Mouse (Mus musculus): ENCODE results near the gene Ank3. TPM values are rescaled to one million over a fixed set of nuclear protein-coding genes. Genes with fewer than 3 reads are reported as not detected.

Gene Ank3
- polyA plus RNA-seq, 1 experiment, result 159 TPM

- DNase-seq (ENCODE audit: extremely low spot score in 1 of 2, low spot score in 1 of 2), result peak; percentile 56 to 76
These were observed 135.2 kb downstream of the Ank3 start for GRCm38 (mm10) chr10:69533505-69534388.

- DNase-seq (ENCODE audit: extremely low spot score in 1 of 2, low spot score in 1 of 2), result peak in 1 of 2 experiments; percentile 39
These were observed 136.1 kb downstream of the Ank3 start for GRCm38 (mm10) chr10:69534716-69535115.

- DNase-seq (ENCODE audit: extremely low spot score in 1 of 2, low spot score in 1 of 2), result peak in 1 of 2 experiments; percentile 32
These were observed 136.8 kb downstream of the Ank3 start for GRCm38 (mm10) chr10:69535123-69535930.

GRCm38 (mm10) chr10:69535931-69536200 is 137.3 kb downstream of the Ank3 start:
- DNase-seq (ENCODE audit: extremely low spot score in 1 of 2, low spot score in 1 of 2), result no peak

- DNase-seq (ENCODE audit: extremely low spot score in 1 of 2, low spot score in 1 of 2), result peak in 1 of 2 experiments; percentile 28
These were observed 138.0 kb downstream of the Ank3 start for GRCm38 (mm10) chr10:69536372-69537075.

DNA sequence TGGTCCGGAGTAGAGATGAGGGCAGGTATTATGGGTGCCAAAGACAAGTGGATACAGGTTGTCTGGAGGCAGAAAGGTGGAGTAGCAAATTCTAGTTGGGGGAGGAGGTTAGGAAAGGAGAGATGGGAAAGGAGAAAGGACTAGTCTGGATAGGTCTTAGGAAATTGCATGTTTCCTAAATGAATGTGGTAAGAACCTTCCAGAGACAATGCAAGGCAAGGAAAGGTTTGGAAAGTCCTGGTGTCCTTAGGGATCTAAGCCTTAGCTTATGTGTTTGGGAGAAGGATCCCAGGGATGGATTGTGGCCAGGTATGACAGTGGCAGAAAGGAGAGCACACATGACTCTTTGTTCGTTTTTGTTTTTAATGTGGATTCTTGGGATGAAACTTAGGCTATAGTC is 139.7 kb downstream of the Ank3 start:
- no peak for DNase-seq (ENCODE audit: extremely low spot score in 1 of 2, low spot score in 1 of 2)

DNA sequence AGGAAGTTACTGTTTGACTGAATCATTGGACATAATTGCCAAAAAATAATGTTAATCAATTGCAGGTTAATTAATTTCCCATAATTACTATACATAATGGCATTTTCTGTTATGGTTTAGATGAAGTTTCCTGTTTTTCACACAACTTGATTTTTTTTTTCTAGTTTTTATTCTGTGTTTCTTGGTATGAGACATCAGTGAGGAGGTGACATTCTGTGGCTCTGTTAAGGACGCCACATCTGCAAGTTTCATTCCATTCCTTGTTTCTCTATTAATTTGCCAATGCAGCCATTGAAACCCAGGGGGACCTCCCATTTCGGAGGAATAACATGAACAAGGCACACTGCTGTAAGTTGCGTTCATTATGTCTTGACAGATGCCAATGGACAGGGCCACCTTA is 143.9 kb downstream of the Ank3 start:
- DNase-seq (ENCODE audit: extremely low spot score in 1 of 2, low spot score in 1 of 2), result no peak

- no peak for DNase-seq (ENCODE audit: extremely low spot score in 1 of 2, low spot score in 1 of 2)
These were observed 145.5 kb downstream of the Ank3 start for GRCm38 (mm10) chr10:69543876-69544620.

DNA sequence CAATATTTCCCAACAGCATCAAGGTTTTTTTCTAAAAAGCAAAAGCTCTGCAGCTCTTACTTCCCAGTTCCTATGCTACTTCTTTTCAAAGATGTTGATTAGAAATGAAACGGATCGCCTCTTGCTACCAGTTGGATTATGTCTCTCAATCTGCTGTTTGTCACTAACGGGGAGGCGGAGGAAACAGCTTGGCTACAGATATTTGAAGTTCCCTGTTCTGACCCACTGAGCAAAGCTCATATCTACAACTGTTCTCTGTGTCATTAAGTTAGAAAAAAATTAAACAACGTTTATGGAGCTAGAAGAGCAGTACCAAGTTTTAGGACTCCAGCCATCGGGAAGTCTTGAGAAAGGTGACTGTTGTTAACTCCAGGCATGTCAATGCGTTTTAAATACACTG is 146.1 kb downstream of the Ank3 start:
- no peak for DNase-seq (ENCODE audit: extremely low spot score in 1 of 2, low spot score in 1 of 2)

- no peak for DNase-seq (ENCODE audit: extremely low spot score in 1 of 2, low spot score in 1 of 2)
These were observed 147.4 kb downstream of the Ank3 start for GRCm38 (mm10) chr10:69545936-69546335.

DNA sequence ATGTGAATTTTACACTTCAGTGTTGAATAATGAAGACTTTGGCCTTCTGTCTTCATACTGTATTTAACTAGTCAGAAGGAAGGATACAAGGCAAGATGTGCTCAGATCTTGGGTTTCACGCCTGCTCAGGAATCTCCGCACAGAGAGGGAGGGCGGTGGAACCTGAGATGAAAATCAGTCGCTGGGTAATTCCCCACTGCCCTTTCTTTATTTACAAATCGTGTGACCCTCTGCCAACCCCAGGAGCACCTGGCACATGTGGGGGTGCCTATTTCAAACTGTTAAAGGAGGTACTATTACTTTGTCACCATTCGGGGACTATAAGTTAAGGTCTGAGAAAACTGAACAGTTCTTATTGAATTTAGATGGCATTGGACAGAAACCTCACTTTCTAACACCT is 148.1 kb downstream of the Ank3 start:
- DNase-seq (ENCODE audit: extremely low spot score in 1 of 2, low spot score in 1 of 2), result no peak

DNA sequence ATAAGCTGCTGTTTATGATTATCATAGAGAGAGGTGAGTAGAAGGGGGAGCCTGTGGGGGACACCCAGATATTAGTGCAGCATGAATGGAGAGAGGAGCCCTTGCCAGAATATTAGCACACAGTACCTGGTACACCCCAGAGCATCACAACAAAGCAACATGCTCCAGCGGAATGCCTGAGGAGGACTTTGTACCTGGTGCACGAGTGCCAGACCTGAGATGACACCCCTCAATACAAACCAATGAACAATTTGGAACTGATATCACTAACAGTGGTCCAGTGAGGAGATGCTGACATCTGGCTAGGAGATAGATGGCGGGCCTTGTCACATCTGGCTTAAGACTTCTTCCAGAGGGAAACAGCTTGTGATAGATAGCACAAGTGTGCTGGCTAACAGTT is 150.2 kb downstream of the Ank3 start:
- no peak for DNase-seq (ENCODE audit: extremely low spot score in 1 of 2, low spot score in 1 of 2)

DNA sequence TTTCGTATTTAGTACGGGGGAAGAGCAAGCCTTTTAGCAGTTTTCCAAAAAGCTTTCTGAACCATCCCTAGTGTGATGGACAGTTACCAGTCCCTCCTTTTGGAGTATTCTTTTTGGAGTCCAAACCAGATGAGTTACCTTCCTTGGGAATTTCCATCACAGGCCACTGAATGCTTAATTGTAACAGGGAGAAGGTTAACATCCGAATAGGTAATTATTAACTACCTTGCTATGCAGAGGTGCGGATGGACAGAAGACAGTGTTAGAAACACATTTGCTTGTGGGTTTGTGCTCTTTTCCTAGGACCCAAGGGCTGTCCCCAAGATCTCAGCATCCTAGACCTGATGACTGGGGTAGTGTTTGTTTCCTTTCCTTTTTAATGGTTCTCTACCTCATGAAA is 150.6 kb downstream of the Ank3 start:
- DNase-seq (ENCODE audit: extremely low spot score in 1 of 2, low spot score in 1 of 2), result no peak

DNA sequence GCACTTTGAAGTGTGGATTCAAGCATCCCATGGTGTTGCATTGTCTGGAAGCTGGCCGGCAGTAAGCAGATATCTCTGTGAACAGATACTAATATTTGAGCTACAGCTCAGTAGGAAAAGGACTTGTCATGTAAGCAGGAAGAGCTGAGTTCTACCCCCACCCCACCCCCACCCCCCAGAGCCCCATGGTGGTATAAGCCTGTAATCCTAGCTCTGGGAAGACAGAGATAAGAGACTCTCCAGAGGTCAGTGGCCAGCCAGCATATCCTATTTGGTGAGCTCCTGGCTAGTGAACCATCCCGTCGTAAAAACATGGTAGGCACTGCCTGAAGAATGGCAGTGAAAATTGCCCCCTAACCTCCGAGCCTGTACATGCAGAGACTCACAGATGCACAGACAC is 152.3 kb downstream of the Ank3 start:
- DNase-seq (ENCODE audit: extremely low spot score in 1 of 2, low spot score in 1 of 2), result no peak

- DNase-seq (ENCODE audit: extremely low spot score in 1 of 2, low spot score in 1 of 2), result no peak
These were observed 154.5 kb downstream of the Ank3 start for GRCm38 (mm10) chr10:69553091-69553490.

DNA sequence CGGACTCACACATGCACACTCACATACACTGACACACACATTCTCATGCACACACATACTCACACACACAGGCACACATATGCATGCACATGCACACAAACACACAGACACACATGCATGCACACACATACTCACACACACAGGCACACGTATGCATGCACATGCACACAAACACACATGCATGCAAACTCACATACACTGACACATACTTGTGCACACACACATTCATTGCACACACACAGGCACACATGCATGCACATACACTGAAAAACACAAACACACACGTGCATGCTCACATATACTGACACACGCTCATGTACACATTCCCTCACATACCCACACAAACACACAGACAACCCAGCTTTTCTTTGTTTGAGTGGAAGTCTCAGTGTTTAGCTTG is 157.0 kb downstream of the Ank3 start:
- no peak for DNase-seq (ENCODE audit: extremely low spot score in 1 of 2, low spot score in 1 of 2)

DNA sequence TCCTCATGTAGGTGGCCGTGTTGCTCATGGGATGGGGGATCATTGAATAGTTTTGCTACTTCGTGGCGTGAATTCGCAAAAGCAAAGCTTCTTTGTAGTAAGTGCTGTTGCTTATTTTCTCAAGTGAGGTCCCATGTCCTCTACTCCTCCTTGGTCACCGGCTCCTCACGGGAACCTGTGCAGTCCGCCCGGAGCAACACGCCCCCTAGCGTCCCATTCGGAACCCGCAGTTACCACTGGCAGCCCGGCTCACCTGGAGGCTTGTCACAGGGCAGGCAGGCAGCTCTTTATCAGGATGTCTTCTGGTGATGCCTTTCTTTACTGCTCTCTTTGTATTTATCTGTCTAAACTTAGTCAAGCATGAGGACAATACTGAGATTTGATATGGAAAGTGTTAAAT is 157.7 kb downstream of the Ank3 start:
- DNase-seq (ENCODE audit: extremely low spot score in 1 of 2, low spot score in 1 of 2), result peak in 1 of 2 experiments; percentile 82

- DNase-seq (ENCODE audit: extremely low spot score in 1 of 2, low spot score in 1 of 2), result no peak
These were observed 161.7 kb downstream of the Ank3 start for GRCm38 (mm10) chr10:69560237-69560636.

- no peak for DNase-seq (ENCODE audit: extremely low spot score in 1 of 2, low spot score in 1 of 2)
These were observed 164.4 kb downstream of the Ank3 start for GRCm38 (mm10) chr10:69562931-69563330.

DNA sequence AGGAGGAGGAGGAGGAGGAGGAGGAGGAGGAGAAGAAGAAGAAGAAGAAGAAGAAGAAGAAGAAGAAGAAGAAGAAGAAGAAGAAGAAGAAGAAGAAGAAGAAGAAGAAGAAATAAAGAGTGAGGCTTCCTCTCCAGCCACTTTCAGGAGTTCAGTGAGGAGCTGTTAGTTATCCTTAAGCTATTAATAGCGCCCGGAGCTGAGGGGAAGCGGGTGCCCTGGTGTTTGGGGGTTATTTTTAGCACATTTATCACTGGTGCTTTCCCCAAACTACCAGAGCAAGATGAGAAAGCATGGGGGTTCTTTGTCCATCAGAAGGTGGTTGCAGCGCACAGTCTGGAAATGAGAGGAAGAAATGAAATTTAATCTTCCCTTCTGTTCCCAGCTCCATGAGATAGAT is 166.5 kb downstream of the Ank3 start:
- DNase-seq (ENCODE audit: extremely low spot score in 1 of 2, low spot score in 1 of 2), result no peak

GRCm38 (mm10) chr10:69568976-69569375 is 170.4 kb downstream of the Ank3 start:
- DNase-seq (ENCODE audit: extremely low spot score in 1 of 2, low spot score in 1 of 2), result no peak

Data from frontal cortex, adult 2 months (tissue).